Mouse (Mus musculus) lung, postnatal 4 days (tissue): Measurements from ENCODE around the gene Crim1.
A peak's percentile ranks its signal among the peaks of the same experiment; 100 is the strongest.

Source experiments
- DNase-seq, 2 experiments: peaks; one replicate each; pipeline ENCODE4 v3.0.0; 2021

Crim1 gene

DNA sequence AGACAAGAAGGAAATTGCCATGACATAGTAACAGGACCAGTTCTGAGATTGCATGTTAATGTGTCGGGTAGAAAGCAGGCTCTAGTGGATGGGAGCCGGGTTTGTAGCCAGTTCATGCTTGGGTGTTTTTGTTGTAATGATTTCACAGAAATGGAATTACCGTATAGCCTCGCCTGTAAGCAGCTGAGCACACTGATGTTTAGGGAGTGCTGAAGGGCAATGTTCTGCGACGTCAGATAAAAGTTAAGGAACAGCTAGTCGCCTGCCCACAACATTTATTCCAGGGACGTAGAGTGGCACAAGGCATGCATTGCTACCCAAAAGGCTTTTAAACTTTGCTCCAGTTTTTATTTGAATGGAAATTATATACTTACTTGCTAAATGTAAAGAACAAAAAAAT lies 131.4 kb downstream of the Crim1 start:
- DNase-seq = no peak

- no peak for DNase-seq
Measured at GRCm38 (mm10) chr17:78333275-78333674, 133.2 kb downstream of the Crim1 start.

DNA sequence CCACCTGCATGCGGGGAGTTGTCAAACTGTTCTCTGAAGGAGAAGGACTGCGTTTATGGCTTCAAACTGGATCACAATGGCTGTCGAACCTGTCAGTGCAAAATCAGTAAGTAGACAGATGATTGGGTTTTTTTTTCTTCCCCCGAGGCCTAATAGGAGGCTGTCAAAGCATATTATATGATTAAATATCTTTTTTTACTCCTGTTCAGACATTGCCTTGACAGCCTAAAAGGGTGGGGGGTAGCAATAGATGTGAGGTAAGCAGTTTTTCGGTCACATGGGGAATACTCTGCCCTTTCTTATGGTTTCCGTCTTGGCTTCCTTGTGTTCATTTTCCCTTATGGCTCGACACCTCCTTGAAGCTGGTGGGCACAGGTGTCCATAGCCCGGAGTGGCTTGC lies 135.2 kb downstream of the Crim1 start:
- no peak for DNase-seq

DNA sequence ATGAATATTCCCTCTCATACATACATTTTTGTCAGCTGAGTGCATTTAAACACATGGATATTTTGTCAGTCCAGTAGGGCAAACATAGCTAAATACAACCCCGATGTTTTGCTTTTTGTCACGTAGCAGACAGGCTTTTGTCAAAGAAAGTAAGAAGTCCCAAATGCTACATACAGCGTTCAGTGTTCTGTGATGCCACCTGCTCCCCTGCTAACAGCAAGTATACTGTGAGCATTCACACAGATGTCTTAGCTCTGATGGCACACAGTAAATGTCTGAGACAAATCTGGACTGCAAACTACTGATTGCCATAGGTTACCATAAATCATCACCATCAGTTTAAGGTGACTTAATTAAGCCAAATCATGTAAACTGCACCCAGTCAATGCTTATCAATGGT lies 143.6 kb downstream of the Crim1 start:
- DNase-seq = no peak

DNA sequence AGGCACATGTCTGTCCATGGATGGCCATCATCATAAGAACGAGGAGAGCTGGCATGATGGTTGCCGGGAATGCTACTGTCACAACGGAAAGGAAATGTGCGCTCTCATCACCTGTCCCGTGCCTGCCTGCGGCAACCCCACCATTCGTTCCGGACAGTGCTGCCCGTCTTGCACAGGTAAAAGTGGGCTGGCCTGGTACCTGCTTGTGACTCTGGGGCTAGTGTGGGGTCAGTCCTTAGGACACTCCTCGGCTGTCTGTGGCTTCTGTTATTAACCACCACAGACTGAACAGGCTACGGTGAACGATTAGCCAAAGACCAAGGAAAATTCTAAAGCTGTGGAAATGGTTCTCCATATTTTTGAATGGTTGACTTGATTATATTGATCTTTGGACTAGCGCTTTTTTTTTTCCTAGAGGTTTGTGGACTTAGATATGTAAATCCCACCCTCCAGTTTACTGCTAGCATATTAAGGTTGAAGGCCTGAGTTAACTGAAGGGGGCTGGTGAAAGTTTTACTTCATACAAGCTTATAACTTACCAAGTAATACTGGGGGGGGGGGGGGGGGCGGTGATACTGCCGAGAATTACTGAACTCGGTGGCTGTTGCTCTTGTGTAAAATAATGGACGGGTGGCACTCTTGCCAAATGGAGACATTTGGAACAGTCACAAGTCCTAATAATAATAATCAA lies 147.2 kb downstream of the Crim1 start:
- DNase-seq = no peak

GRCm38 (mm10) chr17:78351676-78352499 lies 151.8 kb downstream of the Crim1 start:
- no peak for DNase-seq

DNA sequence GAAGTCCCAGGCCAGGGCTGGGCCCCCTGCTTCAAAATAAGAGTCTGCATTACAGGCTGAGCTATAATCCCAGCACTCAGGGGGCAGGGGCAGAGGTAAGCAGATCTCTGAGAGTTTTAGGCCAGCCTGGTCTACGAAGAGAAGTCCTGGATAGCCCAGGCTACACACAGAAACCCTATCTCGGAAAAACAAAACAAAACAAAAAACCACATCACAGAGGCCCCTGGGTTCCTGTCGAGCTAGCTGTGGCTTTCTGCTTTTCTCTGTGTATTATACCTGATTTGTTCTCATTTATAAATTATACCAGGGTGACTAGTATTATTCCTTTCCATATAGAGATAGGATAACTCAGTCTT lies 152.4 kb downstream of the Crim1 start:
- DNase-seq = no peak

GRCm38 (mm10) chr17:78354411-78354810 lies 154.4 kb downstream of the Crim1 start:
- DNase-seq = no peak

DNA sequence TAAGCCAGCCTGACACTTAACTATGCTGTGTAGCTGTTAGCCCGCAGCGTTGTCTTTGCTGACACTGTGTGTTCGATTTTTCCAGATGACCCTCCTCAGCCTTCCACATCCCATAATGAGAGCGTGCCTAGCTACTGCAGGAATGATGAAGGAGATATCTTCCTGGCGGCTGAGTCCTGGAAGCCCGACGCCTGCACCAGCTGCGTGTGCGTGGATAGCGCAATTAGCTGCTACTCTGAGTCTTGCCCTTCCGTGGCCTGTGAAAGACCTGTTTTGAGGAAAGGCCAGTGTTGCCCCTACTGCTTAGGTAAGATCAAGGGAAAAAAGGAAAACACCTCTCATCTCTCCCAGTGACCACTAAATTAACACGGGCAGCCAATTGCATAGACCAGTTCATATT lies 154.8 kb downstream of the Crim1 start:
- DNase-seq = no peak

- DNase-seq = no peak
Measured at GRCm38 (mm10) chr17:78355611-78356010, 155.6 kb downstream of the Crim1 start.

DNA sequence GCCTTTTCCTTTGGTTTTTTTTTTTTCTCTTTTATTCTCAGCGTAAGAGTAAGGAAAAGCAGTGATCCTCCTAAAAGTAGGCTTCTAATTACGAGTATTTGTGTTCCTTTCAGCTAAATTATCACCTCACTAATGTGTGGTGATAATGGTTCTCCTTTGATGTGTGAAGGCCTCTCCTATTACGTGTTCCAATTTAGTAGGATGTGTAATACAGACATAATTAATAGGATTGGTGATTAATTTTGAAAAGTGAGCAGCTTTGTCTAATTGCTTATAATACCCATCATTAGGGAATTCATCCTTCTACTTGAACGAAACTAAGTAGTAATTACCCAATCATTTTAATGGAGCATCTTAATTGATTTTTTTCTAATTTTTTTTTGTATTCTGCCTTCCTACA lies 157.7 kb downstream of the Crim1 start:
- DNase-seq = no peak

GRCm38 (mm10) chr17:78358251-78358726 lies 158.2 kb downstream of the Crim1 start:
- DNase-seq = no peak

- DNase-seq = peak; percentile 56 to 61
Measured at GRCm38 (mm10) chr17:78361939-78362728, 162.1 kb downstream of the Crim1 start.

- no peak for DNase-seq
Measured at GRCm38 (mm10) chr17:78364555-78365302, 164.7 kb downstream of the Crim1 start.

DNA sequence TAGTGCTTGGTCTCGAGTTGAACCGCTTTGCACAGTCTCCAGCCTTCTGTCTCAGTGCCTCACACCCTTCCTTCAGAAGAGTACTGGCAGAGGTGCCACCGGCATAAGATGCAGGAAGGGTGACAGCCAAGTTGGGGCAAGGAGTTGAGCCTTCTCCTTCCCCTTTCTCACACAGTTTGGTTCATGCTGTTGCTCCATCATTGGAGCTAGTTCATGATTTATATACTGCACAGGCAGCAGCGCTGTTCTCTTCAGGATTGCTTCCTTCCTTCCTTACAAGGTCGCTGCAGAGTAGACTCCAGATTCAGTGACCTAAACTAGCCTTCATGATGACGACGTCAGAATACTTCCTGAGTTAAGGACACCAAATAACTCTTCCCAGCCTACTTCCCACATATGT lies 166.0 kb downstream of the Crim1 start:
- no peak for DNase-seq

DNA sequence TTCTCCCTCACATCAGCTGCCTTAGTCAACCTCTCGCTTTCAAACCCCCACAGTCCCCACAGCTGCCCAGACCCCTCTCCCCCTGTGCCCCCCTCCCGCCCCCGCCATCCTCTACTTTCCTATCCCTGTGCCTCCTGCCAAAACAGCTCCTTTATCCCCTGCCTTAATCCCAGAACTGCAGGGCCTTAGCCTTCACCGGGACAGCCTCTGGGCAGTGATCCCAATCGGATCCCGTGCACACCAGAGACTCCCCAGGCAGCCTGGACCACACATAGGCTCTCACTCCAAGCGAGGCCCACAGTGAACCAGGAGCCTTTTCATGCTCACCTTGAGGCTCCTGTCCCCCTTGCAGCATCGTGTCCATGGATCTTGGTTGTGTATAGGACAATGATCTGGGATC lies 168.4 kb downstream of the Crim1 start:
- no peak for DNase-seq

DNA sequence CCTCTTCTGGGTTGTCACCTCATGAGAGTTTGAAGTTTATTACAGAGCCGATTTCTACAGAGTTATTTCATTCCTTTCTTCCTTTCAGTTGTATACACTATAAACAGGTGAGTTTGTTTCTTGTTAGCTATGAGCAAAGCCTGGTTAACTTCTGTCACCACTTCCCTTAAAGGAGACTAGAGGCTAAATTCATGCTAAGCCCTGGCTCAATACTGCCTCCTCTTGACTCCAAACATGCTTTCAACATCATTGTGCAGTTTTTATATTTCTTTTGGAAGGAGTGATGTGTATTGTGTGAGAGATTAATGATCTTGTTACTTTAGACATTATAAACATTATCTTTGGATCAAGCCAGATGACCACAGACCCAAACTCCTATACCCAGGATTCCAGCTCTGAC lies 170.4 kb downstream of the Crim1 start:
- no peak for DNase-seq

DNA sequence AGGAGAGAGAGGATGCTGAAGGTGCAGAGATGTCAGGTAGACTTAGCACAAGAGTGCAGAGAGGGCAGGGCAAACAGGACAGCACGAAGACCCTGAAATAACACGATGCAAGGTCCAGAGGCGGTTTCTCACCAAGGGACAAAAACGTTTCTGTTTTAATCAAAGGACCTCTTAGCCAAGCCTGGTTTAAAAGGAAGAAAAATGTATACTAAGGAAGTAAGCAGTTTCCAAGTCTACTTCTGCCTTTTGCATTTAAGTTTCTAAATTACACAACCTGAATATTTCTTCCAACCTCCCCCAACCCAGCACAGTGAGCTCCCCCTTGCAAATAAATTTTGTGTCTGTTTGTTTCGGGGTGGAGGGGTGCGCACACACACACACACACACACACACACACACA lies 173.1 kb downstream of the Crim1 start:
- DNase-seq = no peak

GRCm38 (mm10) chr17:78373849-78374248 lies 173.8 kb downstream of the Crim1 start:
- DNase-seq = no peak

DNA sequence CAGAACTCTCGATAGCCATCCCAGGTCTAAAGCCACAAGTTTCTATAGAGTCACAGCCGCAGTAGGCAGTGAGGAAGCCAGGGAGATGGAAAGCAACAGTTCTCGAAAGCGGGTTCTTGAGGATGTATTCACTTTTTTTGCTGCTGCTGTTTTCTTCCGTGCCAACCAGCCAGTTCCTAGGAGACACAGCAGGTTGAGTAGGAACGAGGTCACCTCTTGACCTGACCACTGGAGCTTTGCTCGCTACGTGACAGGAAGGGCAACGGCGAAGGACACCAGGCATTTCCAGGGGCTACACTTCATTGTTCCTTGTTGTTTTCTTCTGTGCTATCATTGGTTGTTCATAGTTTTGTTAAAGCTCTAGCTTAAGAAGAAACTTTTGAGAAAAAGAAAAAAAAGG lies 174.7 kb downstream of the Crim1 start:
- no peak for DNase-seq

GRCm38 (mm10) chr17:78376587-78376986 lies 176.5 kb downstream of the Crim1 start:
- DNase-seq = no peak

DNA sequence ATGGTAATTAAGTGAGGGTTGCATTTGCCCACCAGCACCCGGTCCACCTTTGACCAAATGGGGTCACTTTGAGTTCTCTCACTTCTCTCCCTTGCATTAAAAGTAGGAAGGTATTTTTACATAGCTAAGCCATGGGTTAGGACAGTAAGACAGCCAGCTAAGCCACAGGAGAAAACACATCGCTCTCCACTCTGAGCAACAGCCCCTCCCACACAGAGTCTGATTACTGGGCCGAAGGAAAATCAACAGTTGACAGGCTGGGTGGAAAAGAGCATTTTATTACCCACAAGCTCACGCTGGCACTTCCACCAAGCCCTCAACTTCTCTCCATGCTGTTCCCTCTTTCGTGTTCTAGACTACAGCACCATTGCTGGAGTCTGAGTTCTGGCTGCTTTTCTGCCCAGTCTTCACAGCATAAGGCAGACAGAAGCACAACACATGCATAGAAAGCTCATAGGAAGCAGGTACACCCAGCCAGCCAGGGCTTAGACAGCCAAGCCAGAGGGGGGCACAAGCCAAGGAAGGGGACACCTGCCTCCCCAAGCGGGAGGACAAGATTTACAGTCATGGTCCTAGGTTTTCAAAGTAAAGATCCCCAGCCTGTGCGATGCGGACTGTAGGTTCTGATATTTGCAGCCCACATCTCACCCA lies 179.2 kb downstream of the Crim1 start:
- DNase-seq = no peak
